Mouse (Mus musculus) brown adipose tissue, adult 24 weeks (tissue): ENCODE results near the gene Wwc1. TPM values are rescaled to one million over a fixed set of nuclear protein-coding genes. Genes with fewer than 3 reads are reported as not detected.

Source experiments
- H3K27ac ChIP-seq: fragments of 200-500 bp; replicated peaks from 2 replicates; pipeline ENCODE4 v1.5.1; 2012; ENCODE audit warnings: low read depth, mild to moderate bottlenecking, low read length
- H3K4me1 ChIP-seq: fragments of 200-500 bp; 2 replicates; pipeline ENCODE4 v1.6.1; 2012; ENCODE audit warnings: low read length, mixed read lengths; ENCODE audit not compliant: control insufficient read depth, insufficient read depth, insufficient read length
- H3K4me3 ChIP-seq: fragments of 200-500 bp; 2 replicates; pipeline ENCODE4 v1.5.1; 2012; ENCODE audit warnings: low read depth, mild to moderate bottlenecking, low read length, moderate library complexity; ENCODE audit not compliant: insufficient read depth
- polyA plus RNA-seq: library from polyadenylated mRNA; stranded (reverse); fragments of >200 nt; gene quantifications from 2 replicates; pipeline ENCODE4 v1.2.4, GENCODE M21; 2012; ENCODE audit not compliant: missing spikeins, insufficient read depth, insufficient read length

Wwc1 gene
- polyA plus RNA-seq, 1 experiment = not detected

DNA sequence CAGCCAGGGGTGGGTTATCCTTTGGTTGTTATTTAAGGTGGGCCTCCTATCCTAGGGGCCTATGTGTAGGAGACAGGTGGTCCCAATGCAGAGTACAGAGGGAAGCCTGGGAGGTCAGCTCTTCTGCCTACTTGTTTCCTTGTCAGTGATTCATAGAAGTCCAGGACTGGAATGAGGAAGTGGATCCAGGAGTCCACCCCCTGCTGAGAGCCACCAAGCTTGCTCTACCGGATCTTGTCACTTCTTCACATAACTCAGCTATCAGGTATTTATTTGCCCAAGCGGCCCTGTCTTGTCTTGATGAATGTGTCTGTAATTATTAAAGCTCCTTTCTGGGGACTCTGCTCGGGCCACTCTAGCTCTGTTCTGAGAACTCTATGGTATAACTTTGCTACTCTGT lies 24.8 kb downstream of the Wwc1 start:
- H3K4me3 ChIP-seq = no peak overlapping the region
- no peaks in the 10 kb centered on the region for H3K4me1 ChIP-seq
- no peak overlapping the region for H3K27ac ChIP-seq

DNA sequence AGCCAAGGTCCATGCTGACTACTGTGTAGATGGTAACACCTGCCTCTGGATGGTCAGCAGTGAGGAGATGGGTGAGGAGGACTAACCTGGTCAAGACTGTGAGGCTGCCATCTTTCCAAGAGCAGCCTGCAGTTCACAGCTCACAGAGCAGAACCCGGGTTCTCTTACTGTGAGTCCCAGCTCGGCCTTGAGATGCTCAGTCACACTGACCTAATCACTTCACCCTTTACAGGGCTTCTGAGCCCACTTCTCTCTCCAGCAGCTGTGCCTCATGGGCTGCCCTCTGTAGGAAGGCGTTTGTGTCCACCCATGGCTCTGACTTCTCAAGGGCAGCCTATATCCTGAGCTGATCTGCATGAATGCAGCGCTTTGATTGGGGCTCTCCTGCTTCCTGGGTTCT lies 27.1 kb downstream of the Wwc1 start:
- no peaks in the 10 kb centered on the region for H3K4me1 ChIP-seq
- no peak overlapping the region for H3K27ac ChIP-seq
- no peak overlapping the region for H3K4me3 ChIP-seq

GRCm38 (mm10) chr11:35951727-35952065 lies 28.6 kb downstream of the Wwc1 start:
- Histone ChIP-seq H3K4me1 (no peaks in the 10 kb centered on the region), H3K4me3 (no peak overlapping the region), H3K27ac (no peak overlapping the region)

DNA sequence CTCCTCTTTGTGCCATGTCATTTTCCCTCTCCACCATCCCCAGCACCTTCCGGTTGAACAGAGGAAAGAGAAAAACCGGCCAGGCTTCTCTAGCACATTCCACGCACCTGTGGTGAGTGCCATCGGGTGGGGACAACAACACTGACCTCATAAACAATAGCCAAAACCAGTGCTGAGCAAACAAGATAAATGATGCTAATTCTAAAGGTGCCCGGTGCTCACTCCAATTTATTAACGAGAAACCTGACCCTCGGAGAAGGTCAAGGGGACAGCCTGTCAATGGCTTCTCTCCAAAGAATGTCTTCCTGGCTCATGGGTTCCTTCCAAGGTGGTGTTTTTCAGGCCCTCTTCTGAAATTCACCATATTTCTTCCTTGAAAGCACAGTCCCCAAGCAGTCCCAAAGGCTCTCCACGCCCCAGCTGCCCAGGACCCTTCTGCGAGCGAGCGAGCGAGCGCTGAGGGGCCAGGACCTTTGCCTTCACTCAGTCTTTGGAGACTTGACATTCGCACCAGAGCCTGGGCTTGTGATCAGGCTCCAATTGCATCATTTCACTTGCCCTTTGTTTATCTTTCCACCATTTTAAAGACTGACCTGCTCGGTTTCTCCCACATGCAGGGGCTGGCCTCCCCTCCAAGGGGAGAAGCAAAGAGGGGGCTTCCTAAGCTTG lies 29.1 kb downstream of the Wwc1 start:
- Histone ChIP-seq H3K4me3 (no peak overlapping the region), H3K4me1 (no peaks in the 10 kb centered on the region), H3K27ac (no peak overlapping the region)

- H3K4me1 ChIP-seq = no peaks in the 10 kb centered on the region
- H3K27ac ChIP-seq = no peak overlapping the region
- H3K4me3 ChIP-seq = no peak overlapping the region
Measured at GRCm38 (mm10) chr11:35950466-35950865, 29.9 kb downstream of the Wwc1 start.

DNA sequence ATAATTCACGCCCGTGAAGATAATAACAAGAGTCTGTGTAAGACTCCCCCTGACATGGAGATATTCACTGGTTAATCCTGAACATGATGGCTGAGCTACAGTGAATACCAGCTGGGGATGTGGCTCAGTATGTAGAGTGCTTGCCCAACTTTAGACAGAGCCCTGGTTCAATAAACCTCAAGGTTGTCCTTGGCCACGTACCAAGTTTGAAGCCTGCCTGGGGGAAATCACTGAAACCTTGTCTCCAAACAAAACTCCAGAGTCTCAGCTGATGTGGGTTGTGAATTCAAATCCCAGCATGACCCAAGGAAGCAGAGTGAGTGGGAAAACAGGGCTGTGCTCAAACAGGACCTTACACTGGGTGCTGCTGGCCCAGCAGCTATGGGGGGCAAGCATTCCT lies 30.3 kb downstream of the Wwc1 start:
- Histone ChIP-seq H3K27ac (no peak overlapping the region), H3K4me1 (no peaks in the 10 kb centered on the region), H3K4me3 (no peak overlapping the region)

- no peak overlapping the region for H3K27ac ChIP-seq
- no peak overlapping the region for H3K4me3 ChIP-seq
- H3K4me1 ChIP-seq = no peaks in the 10 kb centered on the region
Measured at GRCm38 (mm10) chr11:35948457-35948881, 31.9 kb downstream of the Wwc1 start.

GRCm38 (mm10) chr11:35947944-35948343 lies 32.4 kb downstream of the Wwc1 start:
- no peak overlapping the region for H3K27ac ChIP-seq
- no peaks in the 10 kb centered on the region for H3K4me1 ChIP-seq

DNA sequence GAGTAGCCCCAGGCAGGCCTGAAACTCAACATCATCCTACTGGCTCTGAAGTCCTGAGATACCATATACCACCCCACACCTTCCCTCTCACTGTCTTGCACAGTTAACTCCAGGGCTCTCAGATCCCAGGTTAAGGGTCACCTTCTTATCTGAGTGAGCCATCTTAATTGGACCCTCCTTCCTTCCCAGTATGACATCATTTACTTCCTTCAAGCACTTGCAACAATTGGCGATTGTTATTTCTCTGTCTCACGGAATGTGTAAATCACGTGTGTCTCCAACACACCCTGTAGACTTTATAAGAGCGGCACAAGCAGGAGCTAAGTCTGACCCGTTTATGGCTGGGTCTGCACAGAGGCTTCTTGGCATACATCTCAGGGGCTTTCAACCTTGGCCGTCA lies 35.1 kb downstream of the Wwc1 start:
- Histone ChIP-seq H3K4me1 (no peaks in the 10 kb centered on the region), H3K27ac (no peak overlapping the region), H3K4me3 (no peak overlapping the region)

More at GRCm38 (mm10) chr11:35947944-35948343, 32.4 kb downstream of the Wwc1 start:
- no peak overlapping the region for H3K4me3 ChIP-seq

DNA sequence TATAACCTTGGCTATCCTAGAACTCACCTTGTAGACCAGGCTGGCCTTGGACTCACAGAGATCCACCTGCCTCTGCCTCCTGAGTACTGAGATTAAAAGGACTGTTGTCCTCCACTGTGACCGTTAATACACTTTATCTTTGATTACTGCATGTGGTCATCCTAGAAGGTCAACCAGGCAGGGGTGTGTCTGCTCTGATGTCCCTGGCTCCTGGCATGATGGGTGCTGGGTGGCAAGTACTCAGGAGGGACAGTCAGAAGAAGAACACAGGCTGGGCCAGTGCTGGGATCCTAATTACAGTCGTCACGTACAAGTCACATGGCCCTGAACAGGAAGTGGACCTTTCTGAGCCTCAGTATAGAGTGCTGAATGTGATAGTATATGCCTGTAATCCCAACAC lies 38.7 kb downstream of the Wwc1 start:
- H3K4me3 ChIP-seq = no peak overlapping the region
- H3K4me1 ChIP-seq = no peaks in the 10 kb centered on the region
- no peak overlapping the region for H3K27ac ChIP-seq

- H3K27ac ChIP-seq = no peak overlapping the region
- H3K4me3 ChIP-seq = no peak overlapping the region
- no peaks in the 10 kb centered on the region for H3K4me1 ChIP-seq
Measured at GRCm38 (mm10) chr11:35941064-35941463, 39.3 kb downstream of the Wwc1 start.

DNA sequence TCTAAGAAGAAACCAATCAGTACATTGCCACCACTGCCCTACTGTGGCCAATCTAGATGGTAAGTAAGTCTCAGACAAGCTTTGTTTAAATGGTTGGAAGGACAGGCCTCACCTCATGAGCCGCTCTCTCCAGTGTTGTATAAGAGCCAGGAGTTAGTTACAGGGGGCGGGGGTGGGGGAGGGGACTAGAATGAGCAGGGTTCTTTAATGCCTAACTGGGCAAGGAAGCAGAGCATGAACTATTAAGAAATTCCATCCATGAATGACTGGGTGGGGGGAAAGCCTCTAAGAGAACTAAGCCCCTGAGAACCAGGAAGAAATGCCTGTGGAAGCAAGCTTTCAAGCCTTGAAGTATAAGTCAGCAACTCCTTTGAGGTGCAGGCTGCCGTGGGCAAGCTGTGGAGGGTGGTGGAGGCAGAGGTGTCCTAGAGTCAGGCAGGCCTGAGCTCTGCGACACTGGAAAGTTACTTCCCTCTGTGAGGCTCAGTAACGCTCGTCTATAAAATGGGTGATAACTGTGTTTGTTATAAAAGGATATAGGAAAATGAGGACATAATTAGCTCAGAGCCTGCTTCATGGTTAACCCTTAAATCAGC lies 41.4 kb downstream of the Wwc1 start:
- no peak overlapping the region for H3K27ac ChIP-seq
- H3K4me3 ChIP-seq = no peak overlapping the region
- no peaks in the 10 kb centered on the region for H3K4me1 ChIP-seq

GRCm38 (mm10) chr11:35935645-35936044 lies 44.7 kb downstream of the Wwc1 start:
- Histone ChIP-seq H3K4me3 (no peak overlapping the region), H3K27ac (no peak overlapping the region), H3K4me1 (no peaks in the 10 kb centered on the region)

DNA sequence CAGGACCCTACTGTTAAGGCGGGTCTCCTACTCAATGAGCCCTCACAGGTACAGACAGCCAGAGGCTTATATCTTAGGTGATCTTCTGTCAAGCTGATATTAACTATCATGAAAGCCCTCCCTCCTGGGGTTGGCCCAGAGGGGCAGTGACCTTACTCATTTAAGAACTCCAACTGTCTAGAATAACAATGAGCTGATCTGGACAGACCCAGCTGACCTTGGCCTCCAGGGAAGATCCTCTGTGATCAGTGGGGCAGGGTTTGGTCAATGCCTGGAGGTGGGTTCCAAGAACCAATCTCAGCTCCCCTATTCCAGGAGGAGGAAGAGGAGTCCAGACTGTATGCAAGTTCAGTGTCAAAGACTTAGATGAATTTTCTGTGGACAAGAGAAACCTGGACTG lies 45.2 kb downstream of the Wwc1 start:
- no peaks in the 10 kb centered on the region for H3K4me1 ChIP-seq
- no peak overlapping the region for H3K27ac ChIP-seq
- H3K4me3 ChIP-seq = no peak overlapping the region

DNA sequence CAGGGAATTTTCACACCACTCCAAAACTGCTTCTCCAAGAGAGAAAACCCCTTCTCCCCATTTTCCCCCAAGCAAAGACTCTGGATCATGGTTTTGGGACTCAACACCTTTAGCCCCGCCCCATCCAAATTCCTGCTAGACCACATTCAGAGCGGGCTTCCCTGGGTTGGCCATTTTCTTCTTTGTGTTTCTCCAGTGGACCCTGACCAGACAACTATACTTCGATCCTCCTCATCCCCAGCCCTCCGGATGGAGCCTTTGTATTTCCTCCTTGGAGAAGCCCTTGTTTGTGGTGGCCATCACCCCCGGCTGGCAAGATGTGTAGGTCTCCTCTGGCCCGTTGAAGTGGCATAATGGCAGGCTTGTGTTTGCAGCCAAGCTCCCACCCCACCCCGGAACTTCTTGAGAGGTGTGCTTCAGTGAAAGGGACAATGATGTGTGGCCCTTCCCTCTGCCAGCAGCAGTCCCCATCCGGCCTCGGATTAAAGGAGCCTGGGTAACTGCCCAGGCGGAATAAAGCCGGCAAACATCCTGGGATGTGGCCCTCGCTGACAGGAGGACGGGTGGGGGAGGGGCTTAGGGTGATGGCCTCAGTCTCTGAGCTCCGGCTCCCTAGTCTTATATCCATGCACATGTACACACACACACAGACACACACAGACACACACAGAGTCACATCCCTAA lies 46.8 kb downstream of the Wwc1 start:
- Histone ChIP-seq H3K4me1 (no peaks in the 10 kb centered on the region), H3K27ac (no peak overlapping the region)

More for the DNA sequence above, 46.8 kb downstream of the Wwc1 start:
- H3K4me3 ChIP-seq = no peak overlapping the region
